Mouse (Mus musculus) midbrain, embryonic 10.5 days (tissue): ENCODE measurements at regions not wholly inside any gene's neighbourhood (a gene's known extent, or its start where the extent isn't known, plus 50 kb on each side); places are given as distances from the start of the nearest gene placed in this dataset.

Experiments used
- DNase-seq: peaks from one replicate; pipeline ENCODE4 v3.0.0-alpha.2; 2017; ENCODE audit warnings: low spot score
- H3K27ac ChIP-seq: fragments of 300-500 bp; sonication (generic); replicated peaks from 2 replicates; pipeline ENCODE4 v1.5.1; 2016; ENCODE audit warnings: mild to moderate bottlenecking
- H3K27me3 ChIP-seq: fragments of 300-500 bp; sonication (generic); 2 replicates; pipeline ENCODE4 v1.6.1; 2016; ENCODE audit warnings: low read depth, mild to moderate bottlenecking; ENCODE audit not compliant: poor library complexity, severe bottlenecking
- H3K36me3 ChIP-seq: fragments of 300-500 bp; sonication (generic); 2 replicates; pipeline ENCODE4 v1.6.1; 2016; ENCODE audit warnings: mild to moderate bottlenecking, moderate library complexity
- H3K4me1 ChIP-seq: fragments of 300-500 bp; sonication (generic); 2 replicates; pipeline ENCODE4 v1.6.1; 2016
- H3K4me3 ChIP-seq: fragments of 300-500 bp; sonication (generic); 2 replicates; pipeline ENCODE4 v1.5.1; 2016; ENCODE audit warnings: mild to moderate bottlenecking, moderate library complexity
- H3K9me3 ChIP-seq: fragments of 300-500 bp; sonication (generic); replicated peaks from 2 replicates; pipeline ENCODE4 v1.6.1; 2016; ENCODE audit warnings: mild to moderate bottlenecking
- WGBS: fragments of 180-500 bp; shearing (Covaris S2); methylation state at CpG from one replicate; pipeline ENCODE4 v1.1.7; 2016; 5-methylcytosine and 5-hydroxymethylcytosine counted together

DNA sequence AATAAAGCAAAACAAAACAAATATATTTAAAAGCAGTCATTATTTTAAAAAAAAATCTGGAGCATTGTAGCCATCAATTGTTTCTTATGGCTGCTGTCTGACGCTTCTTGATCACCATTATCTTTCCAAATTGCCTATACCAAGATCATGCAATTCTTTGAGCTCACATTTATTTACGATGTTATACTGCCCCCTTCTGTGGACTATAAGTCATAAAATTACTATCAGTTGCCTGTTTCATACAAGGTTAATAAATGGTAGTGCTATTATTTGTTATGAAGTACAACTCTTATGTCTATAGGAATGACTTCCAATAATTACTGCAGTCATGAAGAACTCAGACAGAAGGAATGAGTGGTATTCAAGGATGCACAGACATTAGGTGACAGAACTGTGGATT lies 57.3 kb upstream of the Eda2r start:
- no peak overlapping the region for H3K27ac ChIP-seq
- no peak for DNase-seq
- WGBS, result 56% methylated on average over 2 of the region's 2 CpGs
- H3K27me3 ChIP-seq, result no peaks in the 10 kb centered on the region
- no peaks in the 10 kb centered on the region for H3K4me1 ChIP-seq
- no peaks in the 10 kb centered on the region for H3K9me3 ChIP-seq
- no peaks in the 10 kb centered on the region for H3K36me3 ChIP-seq
- H3K4me3 ChIP-seq, result no peak overlapping the region

DNA sequence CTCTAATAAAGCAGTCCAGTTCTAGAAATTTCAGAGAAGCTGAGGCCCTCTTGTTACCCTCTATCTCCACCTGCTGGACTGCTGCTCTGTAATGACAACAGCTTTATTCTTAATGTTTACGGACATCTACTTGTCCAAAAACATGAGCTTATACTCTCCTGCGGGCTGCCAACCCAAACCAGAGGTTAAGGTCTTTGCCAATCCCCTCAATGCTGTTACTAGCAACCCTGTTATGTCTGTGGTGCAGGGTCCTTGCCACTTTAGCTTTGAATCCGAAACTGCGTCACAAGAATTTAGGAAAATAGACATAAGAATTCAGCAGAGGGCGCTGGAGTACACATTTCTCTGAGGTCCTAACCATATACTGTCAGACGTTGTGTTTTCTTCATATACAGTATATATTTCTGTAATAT lies 54.4 kb upstream of the Eda2r start:
- H3K27me3 ChIP-seq, result no peaks in the 10 kb centered on the region
- H3K27ac ChIP-seq, result no peak overlapping the region
- DNase-seq, result peak; percentile 30
- 16% methylated on average over 6 of the region's 6 CpGs for WGBS
- H3K4me3 ChIP-seq, result peak overlapping the region; percentile 46
- H3K9me3 ChIP-seq, result no peaks in the 10 kb centered on the region
- no peaks in the 10 kb centered on the region for H3K36me3 ChIP-seq
- no peaks in the 10 kb centered on the region for H3K4me1 ChIP-seq
